Mouse (Mus musculus) lung, adult 2 months (tissue): ENCODE data around the gene 1810055G02Rik. TPM values are rescaled to one million over a fixed set of nuclear protein-coding genes. Genes with fewer than 3 reads are reported as not detected.
A peak's percentile ranks its signal among the peaks of the same experiment; 100 is the strongest.

Experiments
- DNase-seq: peaks from one replicate; pipeline ENCODE4 v3.0.0; 2022
- H3K4me1 ChIP-seq: fragments of 200-500 bp; 2 replicates; pipeline ENCODE4 v1.6.1; 2011; ENCODE audit warnings: low read length; ENCODE audit not compliant: control insufficient read depth, insufficient read depth
- H3K4me3 ChIP-seq: fragments of 200-500 bp; replicated peaks from 2 replicates; pipeline ENCODE3; 2011; ENCODE audit warnings: low read depth, mild to moderate bottlenecking, control low read depth, low read length; ENCODE audit errors: extremely low read depth
- CTCF ChIP-seq: fragments of 200-500 bp; IDR thresholded peaks from 2 replicates; pipeline ENCODE4 v1.5.1; 2011; ENCODE audit warnings: mild to moderate bottlenecking, low read length, control low read depth; ENCODE audit not compliant: insufficient read depth
- POLR2A ChIP-seq: fragments of 200-500 bp; IDR thresholded peaks from 2 replicates; pipeline ENCODE4 v1.6.1; 2011; ENCODE audit warnings: low read depth, mild to moderate bottlenecking, control low read depth, low read length, borderline replicate concordance; ENCODE audit errors: extremely low read depth
- WGBS: fragments of 180-500 bp; shearing (Covaris S2); methylation state at CpG from one replicate; pipeline ENCODE4 v1.1.7; 2018; 5-methylcytosine and 5-hydroxymethylcytosine counted together
- polyA plus RNA-seq: library from polyadenylated mRNA; depleted of rRNA; stranded (reverse); fragments of >200 nt; gene quantifications from 2 replicates; pipeline ENCODE4 v1.2.3, GENCODE M21; 2012

1810055G02Rik gene
- polyA plus RNA-seq, 1 experiment, result 36.3 TPM

DNA sequence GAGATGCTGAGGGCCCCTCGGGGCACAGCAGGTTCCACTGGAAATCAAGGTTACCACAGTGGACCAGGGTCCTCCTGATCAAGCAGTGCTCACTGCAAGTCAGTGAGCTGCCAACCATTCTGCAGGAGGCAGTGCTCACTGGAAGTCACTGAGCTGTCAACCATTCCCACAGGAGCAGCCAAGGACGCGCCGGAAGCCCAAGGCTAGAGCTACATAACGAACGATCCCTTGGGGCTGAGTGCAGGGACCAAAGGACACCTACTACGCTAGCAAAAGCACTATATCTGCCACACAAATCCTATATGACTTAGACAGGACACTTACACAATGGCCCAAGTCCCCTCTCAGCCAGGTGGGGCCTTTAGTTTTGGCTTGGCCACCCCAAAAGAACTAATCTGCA, 27.4 kb upstream of the 1810055G02Rik start:
- Histone ChIP-seq H3K4me1 (peaks cover 31% of the 10 kb centered on the region), H3K4me3 (no peak overlapping the region)
- DNase-seq, result no peak
- WGBS, result 71% methylated on average over 7 of the region's 7 CpGs
- TF ChIP-seq POLR2A, result no peak
- no peak for TF ChIP-seq CTCF

DNA sequence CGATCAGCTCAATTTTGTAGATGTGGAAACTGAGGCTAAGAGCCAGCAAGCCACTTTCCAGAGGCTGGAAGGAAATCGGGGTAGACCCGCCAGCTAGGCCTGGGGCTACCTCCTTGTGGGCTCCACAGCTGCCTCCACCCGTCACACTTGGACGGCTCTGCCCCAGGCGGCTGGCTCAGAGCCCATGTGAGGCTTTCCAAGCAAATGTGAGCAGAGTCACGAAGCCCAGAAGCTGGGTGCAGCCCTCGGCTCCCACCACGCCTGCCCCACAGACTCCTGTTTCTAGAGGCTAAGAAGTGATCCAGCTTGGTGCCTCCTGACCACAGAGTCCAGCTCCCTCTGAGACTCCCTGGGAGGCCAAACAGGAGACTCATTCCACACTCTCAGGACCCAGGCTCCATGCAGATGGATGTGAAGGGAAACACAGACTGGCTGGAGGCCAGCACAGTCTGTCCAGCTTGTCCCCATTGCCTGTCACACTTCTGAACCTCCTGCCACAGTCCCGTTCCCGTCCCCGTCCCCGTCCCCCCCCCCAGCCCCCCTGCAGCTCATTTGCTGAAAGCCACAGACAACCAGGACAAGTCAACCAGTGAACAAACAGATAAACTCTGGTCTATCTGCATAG, 26.7 kb upstream of the 1810055G02Rik start:
- Histone ChIP-seq H3K4me3 (no peak overlapping the region), H3K4me1 (peaks cover 31% of the 10 kb centered on the region)
- WGBS, result 7% methylated on average over 13 of the region's 13 CpGs
- TF ChIP-seq CTCF (no peak), POLR2A (no peak)
- DNase-seq, result peak; percentile 71

DNA sequence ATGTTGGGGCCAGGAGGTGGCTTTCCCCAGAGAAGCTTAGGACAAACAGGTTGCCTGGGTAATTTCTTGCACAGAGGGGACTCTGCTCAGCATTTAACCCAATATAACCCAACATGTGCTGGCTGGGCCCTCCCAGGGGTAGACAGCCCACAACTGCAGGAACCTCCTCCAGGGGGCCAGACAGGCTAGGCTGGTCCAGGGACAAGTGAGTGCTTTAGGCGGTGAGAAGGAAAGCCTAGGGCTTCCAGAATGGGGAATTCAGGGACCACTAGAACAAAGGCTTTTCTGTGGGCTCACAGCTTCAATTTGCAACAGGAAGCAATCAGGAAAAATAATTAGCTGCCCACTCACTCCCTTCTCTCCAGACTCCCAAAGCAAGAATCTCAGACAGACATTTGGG, 23.7 kb upstream of the 1810055G02Rik start:
- no peak for DNase-seq
- WGBS, result 38% methylated on average over 1 of the region's 1 CpGs
- TF ChIP-seq CTCF, result no peak
- no peak for TF ChIP-seq POLR2A
- Histone ChIP-seq H3K4me1 (peaks cover 29% of the 10 kb centered on the region), H3K4me3 (no peak overlapping the region)

DNA sequence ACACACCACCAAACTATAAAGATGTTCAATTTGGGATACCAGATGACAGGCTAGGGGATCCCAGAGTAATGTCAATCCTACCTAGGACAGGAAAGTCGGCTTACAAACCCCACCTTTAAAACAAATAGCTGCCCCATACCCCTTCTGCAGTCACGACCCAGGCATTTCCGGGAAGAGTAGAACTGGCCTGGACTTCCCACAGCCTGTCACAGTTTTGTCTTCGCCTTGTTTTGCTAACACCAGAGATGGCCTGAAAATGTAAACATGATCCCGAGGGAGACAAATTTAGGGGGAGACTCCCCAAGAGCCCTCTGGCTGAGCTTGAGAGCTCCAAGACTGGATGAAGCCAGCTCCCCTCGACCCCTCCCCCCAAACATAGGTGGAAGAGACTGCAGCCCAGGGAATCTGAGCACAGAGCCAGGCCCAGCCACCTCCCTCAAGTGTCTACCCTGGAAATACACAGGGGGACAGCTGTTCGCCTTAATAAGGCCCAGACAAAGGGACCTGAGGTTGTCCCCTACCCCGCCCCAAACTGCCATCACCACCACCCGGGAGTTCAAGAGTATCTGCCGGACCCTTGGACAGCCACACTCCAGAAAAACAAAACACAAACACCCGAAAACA, 23.0 kb upstream of the 1810055G02Rik start:
- TF ChIP-seq CTCF (no peak), POLR2A (no peak)
- peak overlapping the region; percentile 84 for H3K4me3 ChIP-seq
- DNase-seq, result no peak
- 12% methylated on average over 11 of the region's 11 CpGs for WGBS
- peaks cover 24% of the 10 kb centered on the region for H3K4me1 ChIP-seq

DNA sequence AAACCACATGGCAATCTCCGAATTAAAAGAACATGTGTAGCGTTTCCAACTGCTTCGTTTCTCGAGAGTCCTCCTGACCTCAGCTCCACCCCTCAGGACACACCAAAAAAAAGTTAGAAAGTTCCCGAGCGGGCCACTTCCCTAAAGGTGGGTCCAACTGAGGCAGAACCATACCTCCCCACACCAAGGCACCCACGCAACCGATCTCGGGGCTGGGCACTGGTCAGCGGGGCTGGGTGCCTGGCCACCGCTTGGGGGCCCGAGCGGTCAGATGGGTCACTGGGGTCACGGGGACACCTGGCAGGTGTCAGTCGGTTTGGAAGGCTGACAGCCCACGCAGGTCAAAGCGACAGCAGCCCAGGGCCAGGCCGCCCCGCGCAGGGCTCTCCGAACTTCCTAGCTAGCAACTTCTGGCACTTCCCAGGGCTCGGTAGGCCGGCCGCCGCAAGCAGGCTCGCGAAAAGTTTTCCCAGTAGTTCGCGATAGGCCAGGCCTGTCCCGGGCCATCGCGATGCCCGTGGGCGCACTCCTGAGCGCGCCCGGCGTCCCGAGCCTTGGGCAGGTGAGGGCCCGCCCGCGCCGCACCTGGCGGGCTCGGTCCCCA, 22.4 kb upstream of the 1810055G02Rik start:
- Histone ChIP-seq H3K4me1 (peaks cover 21% of the 10 kb centered on the region), H3K4me3 (peak overlapping the region; percentile 84)
- TF ChIP-seq CTCF (no peak), POLR2A (no peak)
- WGBS, result 1% methylated on average over 45 of the region's 45 CpGs
- DNase-seq, result peak; percentile 52

- H3K4me1 ChIP-seq, result peaks cover 15% of the 10 kb centered on the region; the same call in 1 of the 2 replicates
- peak within 1 kb of the TSS; percentile 84 for H3K4me3 ChIP-seq
- TF ChIP-seq CTCF, result no peak
- no peak for TF ChIP-seq POLR2A
- DNase-seq, result peak; percentile 74
- under 1% methylated on average over 74 of the region's 83 CpGs for WGBS
Observed at GRCm38 (mm10) chr19:3686215-3686894, 21.7 kb upstream of the 1810055G02Rik start, which contains the start of gene Lrp5. Gene Lrp5, minus strand, starts transcription at chr19:3686564.

DNA sequence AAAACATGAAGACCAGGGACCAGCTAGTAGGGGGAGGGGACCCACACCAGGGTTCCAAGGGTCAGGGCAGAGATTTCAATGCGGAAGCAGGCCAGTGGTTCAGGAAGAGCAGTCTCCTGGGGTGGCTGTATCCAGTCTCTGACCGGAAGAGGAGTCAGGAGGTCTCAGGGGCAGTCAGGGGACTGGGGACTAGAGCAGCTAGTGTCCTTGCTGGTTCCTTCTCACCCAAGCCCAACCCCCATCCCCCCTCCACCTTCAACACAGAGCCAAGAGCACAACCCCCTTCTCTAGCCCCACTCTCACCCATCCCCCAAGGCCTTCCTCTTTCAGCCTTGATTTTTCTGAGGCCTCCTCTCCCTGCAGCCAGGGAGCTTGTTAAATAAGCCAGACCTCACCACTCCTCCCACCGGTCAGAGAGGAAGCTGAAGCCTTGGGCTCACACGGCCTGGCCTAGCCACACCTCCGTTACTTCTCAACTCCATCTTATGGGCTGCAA, 20.4 kb upstream of the 1810055G02Rik start:
- no peak for DNase-seq
- WGBS, result 44% methylated on average over 5 of the region's 5 CpGs
- no peak overlapping the region for H3K4me3 ChIP-seq

GRCm38 (mm10) chr19:3691337-3691736, 16.8 kb upstream of the 1810055G02Rik start:
- TF ChIP-seq CTCF, result no peak
- TF ChIP-seq POLR2A, result no peak
- 92% methylated on average over 5 of the region's 5 CpGs for WGBS
- Histone ChIP-seq H3K4me1 (no peaks in the 10 kb centered on the region; the same call in 1 of the 2 replicates), H3K4me3 (no peak overlapping the region)
- no peak for DNase-seq

More for the DNA sequence above, 20.4 kb upstream of the 1810055G02Rik start:
- TF ChIP-seq POLR2A (no peak), CTCF (no peak)
- H3K4me1 ChIP-seq, result 0 out of 2 replicates have a peak, but pooled peaks cover 7% of the 10 kb centered on the region
